Mouse (Mus musculus) testis, adult 2 months (tissue): Measurements from ENCODE around the gene Gm42715.

Source experiments
- CTCF ChIP-seq: fragments of 200-500 bp; IDR thresholded peaks from 2 replicates; pipeline ENCODE4 v1.5.1; 2012; ENCODE audit warnings: low read depth, mild to moderate bottlenecking, inconsistent platforms, low read length, moderate library complexity; ENCODE audit not compliant: control insufficient read depth, insufficient read depth, insufficient replicate concordance
- POLR2A ChIP-seq: fragments of 200-500 bp; IDR thresholded peaks from 2 replicates; pipeline ENCODE4 v1.6.1; 2012; ENCODE audit warnings: low read depth, mild to moderate bottlenecking, inconsistent platforms, low read length, moderate library complexity; ENCODE audit not compliant: control insufficient read depth

DNA sequence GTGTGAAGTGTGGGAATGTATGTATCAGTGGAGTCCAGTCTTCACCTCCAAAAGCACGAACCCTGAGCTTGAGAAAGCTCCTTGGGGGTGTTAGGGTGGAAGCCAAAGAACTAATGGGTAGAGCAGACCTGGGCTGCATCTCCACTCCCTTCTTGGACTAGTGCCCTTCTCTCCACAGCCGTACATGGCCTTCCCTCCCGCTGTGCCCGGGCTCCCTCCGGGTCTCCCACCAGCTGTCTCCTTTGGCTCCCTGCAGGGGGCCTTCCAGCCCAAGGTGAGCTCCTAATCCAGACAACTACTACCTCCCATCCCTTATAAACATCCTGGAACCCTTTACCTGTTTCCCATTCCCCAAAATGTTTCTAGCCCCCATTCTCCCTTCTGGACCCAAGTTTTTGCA, 34.0 kb upstream of the Gm42715 start:
- TF ChIP-seq CTCF = no peak
- TF ChIP-seq POLR2A = no peak
